Mouse (Mus musculus): ENCODE measurements around the gene Ccdc30. TPM values are rescaled to one million over a fixed set of nuclear protein-coding genes. Genes with fewer than 3 reads are reported as not detected.

Ccdc30 gene
- 18.8 and 20.0 TPM in 2 replicates for polyA plus RNA-seq (2015; fragmentation: Nextera tagmentation; extraction: Ambion mirVana)

- no peaks in the 10 kb centered on the region for H3K27me3 ChIP-seq (replicated peaks; ENCODE audit: control insufficient read depth, insufficient read depth, low read length)
- peaks cover 15% of the 10 kb centered on the region for H3K4me1 ChIP-seq (ENCODE audit: control insufficient read depth, insufficient read depth, low read depth, low read length)
- H3K9me3 ChIP-seq (ENCODE audit: control insufficient read depth, low read length): no peaks in the 10 kb centered on the region
- peak; percentile 100 for ATAC-seq
- under 1% methylated on average over 49 of the region's 49 CpGs for WGBS
- no peaks in the 10 kb centered on the region for H3K36me3 ChIP-seq (ENCODE audit: control insufficient read depth, insufficient read depth, low read length)
- peak within 1 kb of the TSS; percentile 86 for H3K27ac ChIP-seq (ENCODE audit: low read depth, low read length)
- peak within 1 kb of the TSS; percentile 80 for H3K9ac ChIP-seq (ENCODE audit: low read depth, low read length)
- H3K4me3 ChIP-seq (ENCODE audit: low read length): peak within 1 kb of the TSS; percentile 78
- peak within 1 kb of the TSS; percentile 88 for H3K4me2 ChIP-seq (ENCODE audit: low read length)
These were observed at the start of gene Ccdc30 for GRCm38 (mm10) chr4:119415072-119415753. Gene Ccdc30 (minus strand): TSS chr4:119415521.

- WGBS: 65% methylated on average over 13 of the region's 13 CpGs
- 0 out of 2 replicates have a peak, but pooled peaks have one; percentile 5 for ATAC-seq
These were observed 48.6 kb upstream of the Ccdc30 start for GRCm38 (mm10) chr4:119463756-119464419.

GRCm38 (mm10) chr4:119462858-119463755 lies 47.8 kb upstream of the Ccdc30 start:
- Histone ChIP-seq H3K27me3 (replicated peaks; ENCODE audit: control insufficient read depth, insufficient read depth, low read length) (no peaks in the 10 kb centered on the region), H3K9me3 (ENCODE audit: control insufficient read depth, low read length) (no peaks in the 10 kb centered on the region), H3K9ac (ENCODE audit: low read depth, low read length) (no peak overlapping the region; the same call in 1 of the 2 replicates), H3K4me3 (ENCODE audit: low read length) (no peak overlapping the region), H3K36me3 (ENCODE audit: control insufficient read depth, insufficient read depth, low read length) (no peaks in the 10 kb centered on the region), H3K4me1 (ENCODE audit: control insufficient read depth, insufficient read depth, low read depth, low read length) (peaks cover 29% of the 10 kb centered on the region), H3K4me2 (ENCODE audit: low read length) (peak overlapping the region; percentile 9), H3K27ac (ENCODE audit: low read depth, low read length) (peak overlapping the region; percentile 70)
- ATAC-seq: peak; percentile 79
- WGBS: 27% methylated on average over 11 of the region's 11 CpGs

More at GRCm38 (mm10) chr4:119463756-119464419, 48.6 kb upstream of the Ccdc30 start:
- H3K27ac ChIP-seq (ENCODE audit: low read depth, low read length): peak overlapping the region; percentile 70
- no peaks in the 10 kb centered on the region for H3K9me3 ChIP-seq (ENCODE audit: control insufficient read depth, low read length)
- H3K27me3 ChIP-seq (replicated peaks; ENCODE audit: control insufficient read depth, insufficient read depth, low read length): no peaks in the 10 kb centered on the region
- no peak overlapping the region for H3K4me2 ChIP-seq (ENCODE audit: low read length)
- no peak overlapping the region for H3K9ac ChIP-seq (ENCODE audit: low read depth, low read length)
- no peaks in the 10 kb centered on the region for H3K36me3 ChIP-seq (ENCODE audit: control insufficient read depth, insufficient read depth, low read length)
- H3K4me3 ChIP-seq (ENCODE audit: low read length): no peak overlapping the region
- peaks cover 29% of the 10 kb centered on the region for H3K4me1 ChIP-seq (ENCODE audit: control insufficient read depth, insufficient read depth, low read depth, low read length)

- H3K4me3 ChIP-seq (ENCODE audit: low read length): no peak overlapping the region
- H3K27ac ChIP-seq (ENCODE audit: low read depth, low read length): peak overlapping the region; percentile 70
- no peaks in the 10 kb centered on the region for H3K27me3 ChIP-seq (replicated peaks; ENCODE audit: control insufficient read depth, insufficient read depth, low read length)
- no peaks in the 10 kb centered on the region for H3K36me3 ChIP-seq (ENCODE audit: control insufficient read depth, insufficient read depth, low read length)
- peaks cover 29% of the 10 kb centered on the region for H3K4me1 ChIP-seq (ENCODE audit: control insufficient read depth, insufficient read depth, low read depth, low read length)
- H3K4me2 ChIP-seq (ENCODE audit: low read length): no peak overlapping the region
- no peak overlapping the region for H3K9ac ChIP-seq (ENCODE audit: low read depth, low read length)
- peak; percentile 1; the same call in 1 of the 2 replicates for ATAC-seq
- WGBS: 79% methylated on average over 3 of the region's 3 CpGs
- H3K9me3 ChIP-seq (ENCODE audit: control insufficient read depth, low read length): no peaks in the 10 kb centered on the region
These were observed 47.1 kb upstream of the Ccdc30 start for GRCm38 (mm10) chr4:119462457-119462856.

GRCm38 (mm10) chr4:119460728-119461141 lies 45.4 kb upstream of the Ccdc30 start:
- Histone ChIP-seq H3K27ac (ENCODE audit: low read depth, low read length) (peak overlapping the region; percentile 80), H3K4me2 (ENCODE audit: low read length) (peak overlapping the region; percentile 35), H3K4me3 (ENCODE audit: low read length) (no peak overlapping the region), H3K27me3 (replicated peaks; ENCODE audit: control insufficient read depth, insufficient read depth, low read length) (no peaks in the 10 kb centered on the region), H3K9me3 (ENCODE audit: control insufficient read depth, low read length) (no peaks in the 10 kb centered on the region), H3K4me1 (ENCODE audit: control insufficient read depth, insufficient read depth, low read depth, low read length) (peaks cover 29% of the 10 kb centered on the region), H3K36me3 (ENCODE audit: control insufficient read depth, insufficient read depth, low read length) (no peaks in the 10 kb centered on the region), H3K9ac (ENCODE audit: low read depth, low read length) (no peak overlapping the region; the same call in 1 of the 2 replicates)
- 9% methylated on average over 8 of the region's 8 CpGs for WGBS
- peak; percentile 74 for ATAC-seq

GRCm38 (mm10) chr4:119460296-119460695 lies 45.0 kb upstream of the Ccdc30 start:
- H3K9ac ChIP-seq (ENCODE audit: low read depth, low read length): no peak overlapping the region
- no peak for ATAC-seq
- H3K36me3 ChIP-seq (ENCODE audit: control insufficient read depth, insufficient read depth, low read length): no peaks in the 10 kb centered on the region
- no peaks in the 10 kb centered on the region for H3K9me3 ChIP-seq (ENCODE audit: control insufficient read depth, low read length)
- no peaks in the 10 kb centered on the region for H3K27me3 ChIP-seq (replicated peaks; ENCODE audit: control insufficient read depth, insufficient read depth, low read length)
- no peak overlapping the region for H3K4me3 ChIP-seq (ENCODE audit: low read length)
- H3K4me2 ChIP-seq (ENCODE audit: low read length): peak overlapping the region; percentile 35
- peak overlapping the region; percentile 80 for H3K27ac ChIP-seq (ENCODE audit: low read depth, low read length)
- H3K4me1 ChIP-seq (ENCODE audit: control insufficient read depth, insufficient read depth, low read depth, low read length): peaks cover 29% of the 10 kb centered on the region
- WGBS: 59% methylated on average over 5 of the region's 5 CpGs

- WGBS: 12% methylated on average over 6 of the region's 6 CpGs
- no peaks in the 10 kb centered on the region for H3K9me3 ChIP-seq (ENCODE audit: control insufficient read depth, low read length)
- no peaks in the 10 kb centered on the region for H3K27me3 ChIP-seq (replicated peaks; ENCODE audit: control insufficient read depth, insufficient read depth, low read length)
- H3K4me3 ChIP-seq (ENCODE audit: low read length): no peak overlapping the region
- no peaks in the 10 kb centered on the region for H3K36me3 ChIP-seq (ENCODE audit: control insufficient read depth, insufficient read depth, low read length)
- ATAC-seq: peak; percentile 70
- H3K4me1 ChIP-seq (ENCODE audit: control insufficient read depth, insufficient read depth, low read depth, low read length): peaks cover 6% of the 10 kb centered on the region
- H3K4me2 ChIP-seq (ENCODE audit: low read length): no peak overlapping the region
- peak overlapping the region; percentile 31; the same call in 1 of the 2 replicates for H3K9ac ChIP-seq (ENCODE audit: low read depth, low read length)
- no peak overlapping the region for H3K27ac ChIP-seq (ENCODE audit: low read depth, low read length)
These were observed 38.2 kb upstream of the Ccdc30 start for GRCm38 (mm10) chr4:119453533-119453932.

- peaks cover 6% of the 10 kb centered on the region for H3K4me1 ChIP-seq (ENCODE audit: control insufficient read depth, insufficient read depth, low read depth, low read length)
- H3K27me3 ChIP-seq (replicated peaks; ENCODE audit: control insufficient read depth, insufficient read depth, low read length): no peaks in the 10 kb centered on the region
- H3K36me3 ChIP-seq (ENCODE audit: control insufficient read depth, insufficient read depth, low read length): no peaks in the 10 kb centered on the region
- no peak overlapping the region for H3K4me3 ChIP-seq (ENCODE audit: low read length)
- no peak overlapping the region for H3K27ac ChIP-seq (ENCODE audit: low read depth, low read length)
- no peak overlapping the region for H3K4me2 ChIP-seq (ENCODE audit: low read length)
- WGBS: 59% methylated on average over 5 of the region's 5 CpGs
- 0 out of 2 replicates have a peak, but pooled peaks have one; percentile 42 for ATAC-seq
- no peaks in the 10 kb centered on the region for H3K9me3 ChIP-seq (ENCODE audit: control insufficient read depth, low read length)
- no peak overlapping the region; the same call in 1 of the 2 replicates for H3K9ac ChIP-seq (ENCODE audit: low read depth, low read length)
These were observed 37.8 kb upstream of the Ccdc30 start for GRCm38 (mm10) chr4:119453128-119453527.

Measured in hindbrain, embryonic 16.5 days (tissue).